Mouse (Mus musculus) lung, adult 2 months (tissue): ENCODE results near the gene Ptafr.

Source experiments
- CTCF ChIP-seq: fragments of 200-500 bp; IDR thresholded peaks from 2 replicates; pipeline ENCODE4 v1.5.1; 2011; ENCODE audit warnings: mild to moderate bottlenecking, low read length, control low read depth; ENCODE audit not compliant: insufficient read depth
- POLR2A ChIP-seq: fragments of 200-500 bp; IDR thresholded peaks from 2 replicates; pipeline ENCODE4 v1.6.1; 2011; ENCODE audit warnings: low read depth, mild to moderate bottlenecking, control low read depth, low read length, borderline replicate concordance; ENCODE audit errors: extremely low read depth

DNA sequence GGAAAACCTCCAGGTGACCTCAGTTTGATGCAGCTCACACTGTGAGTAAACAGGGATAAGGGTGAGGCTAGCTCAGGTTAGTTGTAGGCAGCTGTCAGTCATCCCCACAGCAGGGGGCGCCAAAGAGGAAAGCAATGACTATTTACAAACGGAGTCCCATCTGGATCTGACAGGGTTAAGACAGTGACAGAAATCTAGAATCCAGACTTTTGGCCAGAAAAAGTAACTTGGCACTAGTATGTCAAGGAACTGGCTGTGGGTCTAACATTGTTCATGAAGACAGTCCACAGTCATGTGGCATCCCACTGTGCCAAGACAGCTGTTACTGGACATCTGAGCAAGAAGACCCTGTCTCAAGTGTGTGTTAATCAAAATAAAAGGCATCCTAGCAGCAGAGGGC lies 65.0 kb downstream of the Ptafr start:
- TF ChIP-seq CTCF (peak; percentile 68), POLR2A (no peak)
